Mouse (Mus musculus) E14TG2a.4 (cell line): ENCODE results near the gene Hao1.

Source experiments
- H3K27me3 ChIP-seq: 2 replicates; pipeline ENCODE4 v1.6.1; 2014; ENCODE audit warnings: low read length, control low read depth; ENCODE audit not compliant: insufficient read depth
- H3K36me3 ChIP-seq: 2 replicates; pipeline ENCODE4 v1.6.1; 2014; ENCODE audit warnings: low read length, control low read depth; ENCODE audit not compliant: insufficient read depth
- H3K4me1 ChIP-seq: replicated peaks from 2 replicates; pipeline ENCODE4 v1.6.1; 2014; ENCODE audit warnings: low read depth, low read length, control low read depth
- H3K4me3 ChIP-seq: replicated peaks from 2 replicates; pipeline ENCODE4 v1.5.1; 2014; ENCODE audit warnings: mild to moderate bottlenecking, low read length
- H3K9me3 ChIP-seq: 2 replicates; pipeline ENCODE4 v1.6.1; 2014; ENCODE audit warnings: low read length, control low read depth
- CTCF ChIP-seq: conservative IDR thresholded peaks from 2 replicates; pipeline ENCODE4 v1.5.1; 2014; ENCODE audit warnings: low read length
- NANOG ChIP-seq: IDR thresholded peaks from 2 replicates; pipeline ENCODE4 v1.6.1; 2014; ENCODE audit warnings: borderline replicate concordance, low read length, mixed read lengths
- POU5F1 ChIP-seq: IDR thresholded peaks from 2 replicates; pipeline ENCODE4 v1.6.1; 2014; ENCODE audit warnings: low read length, borderline replicate concordance

The Hao1 gene

GRCm38 (mm10) chr2:134541019-134541418 lies 13.1 kb downstream of the Hao1 start:
- TF ChIP-seq NANOG (no peak), POU5F1 (no peak), CTCF (no peak)
- Histone ChIP-seq H3K9me3 (no peaks in the 10 kb centered on the region; the same call in 1 of the 2 replicates), H3K4me1 (peaks cover 3% of the 10 kb centered on the region; the same call in 1 of the 2 replicates), H3K27me3 (no peaks in the 10 kb centered on the region), H3K4me3 (no peak overlapping the region), H3K36me3 (no peaks in the 10 kb centered on the region)

GRCm38 (mm10) chr2:134538451-134538850 lies 15.7 kb downstream of the Hao1 start:
- H3K4me3 ChIP-seq: no peak overlapping the region
- no peak for TF ChIP-seq POU5F1
- TF ChIP-seq NANOG: no peak
- TF ChIP-seq CTCF: no peak
- H3K4me1 ChIP-seq: peaks cover 3% of the 10 kb centered on the region; the same call in 1 of the 2 replicates
- no peaks in the 10 kb centered on the region for H3K27me3 ChIP-seq
- no peaks in the 10 kb centered on the region for H3K36me3 ChIP-seq
- H3K9me3 ChIP-seq: no peaks in the 10 kb centered on the region; the same call in 1 of the 2 replicates

- Histone ChIP-seq H3K27me3 (no peaks in the 10 kb centered on the region), H3K36me3 (no peaks in the 10 kb centered on the region), H3K4me3 (no peak overlapping the region), H3K4me1 (no peaks in the 10 kb centered on the region), H3K9me3 (no peaks in the 10 kb centered on the region)
- TF ChIP-seq NANOG (no peak), CTCF (no peak), POU5F1 (no peak)
Observed at GRCm38 (mm10) chr2:134528122-134528810, 25.9 kb downstream of the Hao1 start.

DNA sequence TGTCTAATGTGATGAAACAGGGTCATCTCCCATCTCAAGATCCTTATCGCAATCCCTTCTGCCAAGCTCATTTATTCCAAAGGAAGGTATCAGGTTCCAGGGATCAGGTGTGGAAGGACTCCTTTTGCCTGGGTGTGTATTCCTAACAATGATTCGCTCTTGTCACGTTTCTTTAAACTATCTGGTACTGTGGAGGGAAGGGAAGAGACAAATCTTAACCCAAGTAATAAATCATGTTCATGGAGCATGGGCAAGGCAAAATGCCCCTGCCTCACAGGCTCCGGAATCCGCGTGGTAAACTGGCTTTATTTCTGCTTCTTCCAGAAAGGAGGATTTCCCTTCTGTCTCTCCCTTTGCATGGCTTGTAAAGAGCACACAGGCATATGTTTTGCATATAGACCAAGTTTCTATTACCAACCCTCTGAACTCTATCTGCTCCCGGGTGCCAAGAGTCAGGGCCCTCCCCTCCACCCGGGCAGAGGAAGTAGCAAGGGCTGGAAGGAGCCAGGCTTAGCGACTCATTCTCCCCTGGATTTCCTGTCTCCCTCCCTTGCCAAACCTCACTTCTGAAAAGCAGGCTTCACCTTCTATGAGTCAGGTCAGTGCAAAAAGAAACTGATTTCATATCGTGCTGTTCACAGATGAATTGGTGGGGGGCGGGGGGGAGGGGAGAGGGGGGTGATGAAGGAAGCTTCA lies 26.6 kb downstream of the Hao1 start:
- Histone ChIP-seq H3K27me3 (no peaks in the 10 kb centered on the region), H3K4me1 (no peaks in the 10 kb centered on the region), H3K4me3 (no peak overlapping the region), H3K9me3 (no peaks in the 10 kb centered on the region), H3K36me3 (no peaks in the 10 kb centered on the region)
- TF ChIP-seq CTCF (no peak), POU5F1 (no peak), NANOG (no peak)

DNA sequence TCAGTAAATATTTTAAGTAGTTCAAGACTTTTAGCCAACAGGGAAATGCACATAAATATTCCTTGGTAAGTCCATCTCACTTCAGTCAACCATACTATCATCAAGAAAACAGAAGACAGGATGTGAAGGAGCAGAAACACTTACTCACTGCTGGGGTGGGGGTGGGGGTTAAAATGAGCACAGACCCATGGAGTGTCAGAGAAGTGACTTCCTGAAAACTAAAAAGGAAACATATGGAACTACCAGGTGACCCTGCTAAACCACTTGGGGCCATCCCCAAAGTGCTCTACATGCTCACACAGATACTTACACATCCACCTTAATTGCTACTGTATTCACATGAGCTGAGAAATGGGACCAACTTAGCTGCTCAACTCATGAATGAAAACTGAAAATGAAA lies 36.1 kb downstream of the Hao1 start:
- Histone ChIP-seq H3K4me3 (no peak overlapping the region), H3K36me3 (no peaks in the 10 kb centered on the region), H3K4me1 (no peaks in the 10 kb centered on the region), H3K27me3 (no peaks in the 10 kb centered on the region), H3K9me3 (no peaks in the 10 kb centered on the region)
- TF ChIP-seq CTCF: no peak

DNA sequence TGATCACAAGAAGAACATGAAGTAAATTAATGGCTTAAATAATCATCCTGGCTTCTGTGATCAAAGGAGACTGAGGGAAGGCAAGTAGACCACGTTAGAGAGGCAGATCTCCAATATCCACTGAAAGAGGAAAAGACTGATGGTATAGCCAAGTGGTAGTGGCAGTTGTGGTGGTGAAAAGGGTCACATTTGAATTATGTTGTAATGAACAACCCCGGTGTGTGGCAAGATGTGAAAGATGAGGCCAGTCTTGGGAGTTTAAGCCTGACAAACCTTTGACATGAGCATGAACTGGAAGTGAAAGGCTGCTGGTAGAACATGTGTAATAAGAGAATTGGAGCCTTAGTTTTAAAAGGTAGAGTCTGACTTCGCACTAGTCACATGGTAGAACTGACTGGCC lies 54.4 kb downstream of the Hao1 start:
- Histone ChIP-seq H3K27me3 (no peaks in the 10 kb centered on the region), H3K36me3 (no peaks in the 10 kb centered on the region), H3K9me3 (no peaks in the 10 kb centered on the region), H3K4me1 (no peaks in the 10 kb centered on the region), H3K4me3 (no peak overlapping the region)
- TF ChIP-seq CTCF (no peak), POU5F1 (no peak), NANOG (no peak)

- no peaks in the 10 kb centered on the region for H3K36me3 ChIP-seq
- TF ChIP-seq NANOG (no peak), POU5F1 (no peak), CTCF (no peak)
- no peaks in the 10 kb centered on the region for H3K27me3 ChIP-seq
- no peak overlapping the region for H3K4me3 ChIP-seq
- no peaks in the 10 kb centered on the region for H3K4me1 ChIP-seq
- no peaks in the 10 kb centered on the region for H3K9me3 ChIP-seq
Observed at GRCm38 (mm10) chr2:134498450-134498849, 55.7 kb downstream of the Hao1 start.

- no peaks in the 10 kb centered on the region for H3K27me3 ChIP-seq
- H3K36me3 ChIP-seq: no peaks in the 10 kb centered on the region
- no peaks in the 10 kb centered on the region for H3K9me3 ChIP-seq
- no peak for TF ChIP-seq CTCF
- TF ChIP-seq NANOG: no peak
- no peak for TF ChIP-seq POU5F1
- H3K4me1 ChIP-seq: no peaks in the 10 kb centered on the region
- no peak overlapping the region for H3K4me3 ChIP-seq
Observed at GRCm38 (mm10) chr2:134488671-134489070, 65.5 kb downstream of the Hao1 start.
